7 mouse cellular contexts compared by ENCODE assay signal in genomic region chr7:24315726-24316566, GRCm38 (mm10). TPM values are rescaled to one million over a fixed set of nuclear protein-coding genes. Genes with fewer than 3 reads are reported as not detected.
DNase-seq lines count a peak whose midpoint lies in the region; ATAC-seq lines count a peak whose summit lies in the region.

No protein-coding gene starts in this region.

- 25% methylated on average over 29 of the region's 29 CpGs for WGBS in embryonic facial prominence, embryonic 15.5 days

- no peaks in the 10 kb centered on the region for H3K27me3 ChIP-seq in embryonic facial prominence, embryonic 15.5 days

- peak overlapping the region; percentile 64 for H3K4me3 ChIP-seq in embryonic facial prominence, embryonic 15.5 days (replicated peaks)

- H3K4me1 ChIP-seq in embryonic facial prominence, embryonic 15.5 days: peaks cover 10% of the 10 kb centered on the region; the same call in 1 of the 2 replicates

- peaks cover 17% of the 10 kb centered on the region for H3K36me3 ChIP-seq in embryonic facial prominence, embryonic 15.5 days

- H3K9ac ChIP-seq in embryonic facial prominence, embryonic 15.5 days: peak overlapping the region; percentile 69

- no peaks in the 10 kb centered on the region for H3K9me3 ChIP-seq in embryonic facial prominence, embryonic 15.5 days (replicated peaks)

- H3K4me2 ChIP-seq in embryonic facial prominence, embryonic 15.5 days (replicated peaks): peak overlapping the region; percentile 76

- DNase-seq in A20 (ENCODE audit: low read depth, low spot score): peak; percentile 53
- peak; percentile 16 for DNase-seq in kidney, adult 18-20 months
- no peak for DNase-seq in frontal cortex, postnatal 36 days (ENCODE audit: low spot score in 2 of 2)
- DNase-seq in embryo, embryonic 10 days (ENCODE audit: low spot score): no peak

- peak overlapping the region; percentile 88 for H3K27ac ChIP-seq in embryonic facial prominence, embryonic 15.5 days (replicated peaks)

- ATAC-seq in CD4-positive, CD25-positive, alpha-beta regulatory T cell, adult 4 months: peak; percentile 50
- ATAC-seq in embryonic facial prominence, embryonic 15.5 days (ENCODE audit: insufficient number of reproducible peaks, low FRiP score, low TSS enrichment, low read depth): no peak; the same call in 1 of the 2 replicates
- ATAC-seq in megakaryocyte-erythroid progenitor cell, adult 5-6 weeks (replicated peaks; ENCODE audit: low FRiP score, low TSS enrichment, poor library complexity, severe bottlenecking): peak; percentile 63

RNA-seq across cellular contexts. Expression of gene Zfp94, which starts 0.5 kb away (rescaled TPM):
- polyA plus RNA-seq in CD4-positive, CD25-positive, alpha-beta regulatory T cell, adult 4 months (2017; shearing (Covaris generic)): 10 to 100 TPM; 10.6 to 13.8 TPM
- polyA plus RNA-seq in embryonic facial prominence, embryonic 15.5 days (2015; fragmentation: Nextera tagmentation; extraction: Ambion mirVana): 13.7 and 14.5 TPM in 2 replicates
- total RNA-seq in megakaryocyte-erythroid progenitor cell, adult 5-6 weeks (2014; fragmentation: Nextera tagmentation): 3.3 and 6.7 TPM in 2 replicates
- total RNA-seq in megakaryocyte-erythroid progenitor cell, adult 5-6 weeks (2017): 3.0 and 4.4 TPM in 2 replicates

RNA-seq across cellular contexts. Expression of gene Zfp61, which starts 14.9 kb away (rescaled TPM):
- polyA plus RNA-seq in CD4-positive, CD25-positive, alpha-beta regulatory T cell, adult 4 months (2017; shearing (Covaris generic)): 10 to 100 TPM; 19.4 to 27.8 TPM
- polyA plus RNA-seq in embryonic facial prominence, embryonic 15.5 days (2015; fragmentation: Nextera tagmentation; extraction: Ambion mirVana): 41.6 and 45.6 TPM in 2 replicates
- 9.3 and 10.9 TPM in 2 replicates for total RNA-seq in megakaryocyte-erythroid progenitor cell, adult 5-6 weeks (2014; fragmentation: Nextera tagmentation)
- total RNA-seq in megakaryocyte-erythroid progenitor cell, adult 5-6 weeks (2017): 16.0 and 47.7 TPM in 2 replicates

RNA-seq across cellular contexts. Expression of gene Tescl, which starts 17.8 kb away (rescaled TPM):
- polyA plus RNA-seq in CD4-positive, CD25-positive, alpha-beta regulatory T cell, adult 4 months (2017; shearing (Covaris generic)): not detected
- not detected in 2 replicates for polyA plus RNA-seq in embryonic facial prominence, embryonic 15.5 days (2015; fragmentation: Nextera tagmentation; extraction: Ambion mirVana)
- total RNA-seq in megakaryocyte-erythroid progenitor cell, adult 5-6 weeks (2014; fragmentation: Nextera tagmentation): not detected in 2 replicates
- not detected in 2 replicates for total RNA-seq in megakaryocyte-erythroid progenitor cell, adult 5-6 weeks (2017)

RNA-seq across cellular contexts. Expression of gene Lypd5, which starts 33.0 kb away (rescaled TPM):
- under 1 TPM in 1 of 2 experiments, not detected in 1; 0.19 TPM for polyA plus RNA-seq in CD4-positive, CD25-positive, alpha-beta regulatory T cell, adult 4 months (2017; shearing (Covaris generic))
- polyA plus RNA-seq in embryonic facial prominence, embryonic 15.5 days (2015; fragmentation: Nextera tagmentation; extraction: Ambion mirVana): 30.8 and 40.2 TPM in 2 replicates
- not detected in 2 replicates for total RNA-seq in megakaryocyte-erythroid progenitor cell, adult 5-6 weeks (2014; fragmentation: Nextera tagmentation)
- total RNA-seq in megakaryocyte-erythroid progenitor cell, adult 5-6 weeks (2017): not detected in 2 replicates

RNA-seq across cellular contexts. Expression of gene Zfp93, which starts 45.7 kb away (rescaled TPM):
- 1 to 10 TPM; 2.5 to 2.9 TPM for polyA plus RNA-seq in CD4-positive, CD25-positive, alpha-beta regulatory T cell, adult 4 months (2017; shearing (Covaris generic))
- 8.1 and 10.7 TPM in 2 replicates for polyA plus RNA-seq in embryonic facial prominence, embryonic 15.5 days (2015; fragmentation: Nextera tagmentation; extraction: Ambion mirVana)
- 0.30 and 0.59 TPM in 2 replicates for total RNA-seq in megakaryocyte-erythroid progenitor cell, adult 5-6 weeks (2014; fragmentation: Nextera tagmentation)
- 0.23 and 2.0 TPM in 2 replicates for total RNA-seq in megakaryocyte-erythroid progenitor cell, adult 5-6 weeks (2017)

Comparison
In these comparisons a context has a peak if more than half of its experiments do, and no peak if none do; other contexts are left out.
1. DNase-seq: peak in A20 (single experiment) and kidney, adult 18-20 months (single experiment); none in frontal cortex, postnatal 36 days (0 of 2) and embryo, embryonic 10 days (single experiment).